Mouse (Mus musculus) gastrocnemius, adult 8-10 months (tissue): ENCODE results near the gene Lmo3. TPM values are rescaled to one million over a fixed set of nuclear protein-coding genes. Genes with fewer than 3 reads are reported as not detected.
A peak's percentile ranks its signal among the peaks of the same experiment; 100 is the strongest.

Experiments
- DNase-seq, 2 experiments: peaks; one replicate each; pipeline ENCODE4 v3.0.0; 2022; ENCODE audit warnings: low spot score in 2 of 2
- total RNA-seq, 4 experiments: library from RNA; stranded (reverse); gene quantifications; 2 replicates each; pipeline ENCODE4 v1.2.4; 2022

The Lmo3 gene
- under 1 TPM in 1 of 4 experiments, not detected in 3; 0.35 TPM for total RNA-seq

DNA sequence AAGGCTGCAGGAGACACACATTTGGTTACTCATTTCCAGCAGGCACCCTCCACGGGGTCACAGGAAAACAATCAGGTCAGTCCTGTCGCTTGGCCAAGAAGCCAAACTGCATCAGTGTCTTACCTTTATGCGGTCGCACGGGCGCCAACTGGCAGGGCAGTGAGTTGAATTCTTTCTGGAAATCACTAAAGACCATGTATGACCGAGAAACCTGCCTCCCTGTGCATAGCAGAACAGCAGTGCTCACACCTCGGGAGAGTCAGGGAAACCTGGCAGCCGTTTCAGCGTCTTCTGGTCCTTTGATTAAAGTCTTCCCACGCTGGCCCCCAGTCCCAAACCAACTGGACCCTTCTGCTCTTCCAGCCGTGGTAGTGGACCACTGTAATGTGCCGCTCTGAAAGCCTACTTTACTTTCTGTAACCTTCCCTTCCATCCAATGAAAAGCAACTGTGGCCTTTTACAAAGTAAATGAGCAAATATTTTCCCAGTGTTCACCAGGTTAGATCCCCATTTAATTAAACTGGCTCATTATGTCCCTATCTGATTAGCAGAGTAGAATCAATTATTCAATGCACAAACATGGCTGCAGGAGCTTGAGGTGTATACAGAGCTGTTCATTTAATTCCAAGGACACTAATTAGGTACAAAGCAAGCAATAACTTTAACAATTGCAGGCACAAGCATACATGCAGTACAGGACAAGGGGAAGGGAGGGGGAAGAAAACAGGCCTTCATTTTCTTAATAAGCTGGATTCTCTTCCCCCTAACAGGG lies at the start of gene Lmo3:
Lmo3 (minus strand) TSS at position 235 of the 772 bp plus-strand sequence.
- no peak for DNase-seq

DNA sequence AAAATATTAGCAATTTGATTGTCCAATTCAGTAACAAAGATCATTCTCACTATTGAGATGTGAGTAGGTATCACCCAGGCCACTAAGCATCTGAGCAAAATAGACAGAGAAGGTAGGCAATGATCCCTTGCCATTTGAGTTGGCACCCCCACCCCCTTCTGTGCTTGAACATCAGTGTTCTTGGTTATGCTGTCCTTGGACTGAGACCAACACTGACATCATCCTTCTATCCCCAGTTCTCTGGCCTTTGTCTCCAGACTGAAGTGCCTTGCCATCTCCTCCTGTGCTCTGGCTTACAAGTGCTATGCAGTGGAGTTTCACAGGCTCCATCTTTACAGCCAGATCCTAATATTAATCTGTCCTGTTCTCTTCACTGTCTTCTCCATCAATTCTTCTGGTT lies 39.0 kb upstream of the Lmo3 start:
- DNase-seq = no peak

DNA sequence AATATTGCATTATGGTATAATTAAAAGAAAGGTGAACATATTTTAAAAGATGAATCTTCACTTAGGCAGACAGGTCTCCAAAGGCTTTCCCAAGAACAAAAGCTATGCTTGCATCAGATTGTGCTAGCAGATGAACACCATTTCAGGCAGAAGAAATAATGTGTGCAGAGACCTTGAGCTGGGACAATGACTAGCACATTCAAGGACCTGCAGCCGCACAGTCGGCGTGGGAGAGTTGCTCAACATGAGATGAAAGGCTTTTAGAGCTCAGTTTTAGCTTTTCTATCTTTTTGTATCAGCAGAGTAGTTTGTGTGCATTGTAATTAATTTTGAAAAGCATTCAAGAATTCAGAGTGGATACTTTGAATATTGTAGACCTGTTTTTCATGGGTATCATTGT lies 36.6 kb upstream of the Lmo3 start:
- DNase-seq = no peak

DNA sequence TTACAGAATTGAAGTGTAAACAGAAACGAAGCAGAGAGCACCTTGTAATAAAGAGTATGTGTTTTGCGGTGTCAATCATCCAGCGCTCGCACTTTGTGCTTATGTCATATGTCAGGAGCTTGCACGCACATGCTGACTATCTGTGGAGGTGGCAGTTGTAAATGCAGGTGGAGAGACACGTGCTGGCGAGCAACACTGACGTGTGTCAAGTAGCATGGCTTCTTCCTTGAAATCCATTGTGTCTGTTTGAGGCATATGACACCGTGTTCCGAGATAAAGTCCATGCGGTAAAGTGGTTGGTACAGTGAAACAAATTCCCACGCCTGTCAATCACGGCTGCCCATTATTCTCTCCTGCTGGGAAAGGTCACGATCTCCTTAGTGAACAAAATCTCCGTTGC lies 15.2 kb upstream of the Lmo3 start:
- DNase-seq = no peak

DNA sequence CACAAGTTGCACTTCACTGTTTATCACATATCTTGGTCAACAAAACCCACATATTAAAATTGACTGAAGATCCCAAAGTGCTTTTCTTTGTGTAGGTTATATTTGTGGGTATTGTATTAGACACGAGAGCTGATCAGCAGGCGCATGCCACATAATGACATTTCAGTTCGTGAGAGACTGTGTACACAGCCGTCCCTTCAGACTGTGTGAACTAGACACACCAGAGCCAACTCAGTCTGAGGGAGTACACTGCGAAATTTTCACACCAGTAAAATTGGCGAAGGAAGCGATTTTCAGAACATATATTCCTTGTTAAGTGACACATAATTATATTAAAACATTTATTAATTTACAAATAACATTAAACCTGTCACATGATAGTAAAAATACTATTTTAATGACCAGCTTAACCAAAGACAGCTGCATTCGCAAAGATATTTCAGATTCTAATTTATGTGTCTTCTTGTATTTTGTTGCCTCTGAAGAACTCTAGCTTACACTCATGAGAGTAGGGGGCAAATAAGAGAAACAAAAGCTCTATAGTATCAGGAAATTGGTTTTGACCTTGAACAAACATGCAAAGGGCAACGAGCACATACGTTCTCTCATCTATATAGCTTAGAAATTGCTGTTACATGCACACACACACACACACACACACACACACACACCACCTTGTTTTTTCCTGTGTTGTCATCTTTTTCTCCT lies 14.4 kb upstream of the Lmo3 start:
- DNase-seq = no peak

DNA sequence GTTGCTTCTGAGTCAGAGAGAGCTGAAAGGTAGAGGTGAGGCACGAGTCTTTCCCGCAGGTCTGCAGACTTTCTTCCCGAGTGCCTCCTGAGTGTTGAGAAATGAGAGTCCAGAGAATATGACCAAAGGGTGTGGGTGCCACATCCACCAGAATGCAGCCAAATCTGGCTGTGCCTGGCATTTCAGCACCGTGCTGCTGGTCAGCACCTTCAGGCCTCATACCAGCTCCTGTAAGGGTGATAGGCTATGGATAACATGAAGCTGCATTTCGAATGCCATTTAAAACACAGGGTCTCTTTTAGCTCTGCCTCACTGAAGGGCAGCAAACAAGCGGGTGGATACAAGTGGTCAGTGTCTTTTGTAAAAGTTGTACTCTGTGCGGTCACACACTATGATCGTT lies 1.5 kb upstream of the Lmo3 start:
- DNase-seq = no peak

DNA sequence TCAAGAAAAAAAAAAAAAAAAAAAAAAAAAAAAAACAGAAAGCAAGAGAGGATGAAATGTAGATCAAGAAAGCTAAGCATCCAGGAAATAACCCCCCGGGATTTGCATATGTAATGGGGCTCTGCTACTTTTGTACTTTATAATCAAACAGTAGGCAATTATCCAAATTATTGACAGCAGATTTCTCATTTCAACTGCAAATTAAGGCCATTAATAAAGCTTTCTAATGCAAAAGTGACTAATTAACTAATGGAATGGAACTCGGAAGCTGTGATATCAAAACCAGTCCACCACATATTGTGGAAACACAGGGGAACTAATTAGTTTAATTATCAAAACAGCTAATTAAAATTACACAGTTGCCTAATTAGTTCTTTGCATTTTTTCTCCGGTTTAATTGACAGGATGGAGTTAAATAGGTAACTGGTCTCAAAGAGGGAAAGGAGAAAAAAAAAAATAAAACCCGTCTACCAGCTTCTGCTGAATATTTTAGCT lies 785 bp upstream of the Lmo3 start:
- DNase-seq = no peak

DNA sequence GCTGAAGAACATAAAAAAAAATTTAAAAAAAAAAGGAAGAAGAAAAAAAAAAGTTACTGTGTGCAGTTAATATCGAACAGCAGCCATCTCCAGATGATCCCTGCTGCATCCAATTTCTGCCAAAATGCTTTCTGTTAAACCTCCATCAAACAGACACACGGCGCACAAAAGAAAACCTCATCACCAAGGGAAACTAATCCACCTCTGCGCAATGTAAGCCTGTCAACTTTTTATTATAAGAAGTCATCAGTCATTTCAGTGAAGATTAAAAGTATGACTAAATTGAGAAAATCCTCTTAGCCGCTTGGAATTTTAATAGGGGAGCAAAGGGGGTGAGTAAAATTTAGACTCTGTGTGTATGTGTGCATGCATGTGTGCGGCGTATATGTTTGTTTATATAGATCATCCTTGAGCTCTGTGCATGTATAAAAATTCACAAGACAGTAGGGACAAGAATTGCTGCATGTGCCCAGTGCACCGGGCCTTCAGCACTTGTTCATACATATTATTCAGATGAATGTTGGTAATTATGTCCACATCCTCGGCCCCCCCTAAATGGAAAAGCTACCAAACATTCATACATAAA lies 1.2 kb downstream of the Lmo3 start:
- DNase-seq = no peak

DNA sequence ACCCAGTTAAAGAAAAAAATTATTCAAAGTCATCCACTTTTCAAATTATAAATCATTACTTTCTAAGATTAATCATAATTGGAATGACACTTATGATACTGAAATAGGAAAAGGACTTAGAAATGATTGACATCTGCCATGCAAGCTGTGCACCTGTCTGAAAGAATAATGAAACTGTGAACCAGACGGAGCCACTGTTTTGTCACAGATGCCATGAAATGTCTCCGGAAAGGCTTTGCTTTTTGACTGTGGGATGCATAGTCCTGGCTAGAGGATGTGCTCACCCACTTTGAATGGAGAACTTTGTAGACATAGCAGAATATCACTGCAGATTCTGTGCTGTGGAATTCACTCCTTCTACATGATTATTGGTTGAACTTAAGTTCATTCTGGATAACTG lies 18.4 kb downstream of the Lmo3 start:
- DNase-seq = no peak

DNA sequence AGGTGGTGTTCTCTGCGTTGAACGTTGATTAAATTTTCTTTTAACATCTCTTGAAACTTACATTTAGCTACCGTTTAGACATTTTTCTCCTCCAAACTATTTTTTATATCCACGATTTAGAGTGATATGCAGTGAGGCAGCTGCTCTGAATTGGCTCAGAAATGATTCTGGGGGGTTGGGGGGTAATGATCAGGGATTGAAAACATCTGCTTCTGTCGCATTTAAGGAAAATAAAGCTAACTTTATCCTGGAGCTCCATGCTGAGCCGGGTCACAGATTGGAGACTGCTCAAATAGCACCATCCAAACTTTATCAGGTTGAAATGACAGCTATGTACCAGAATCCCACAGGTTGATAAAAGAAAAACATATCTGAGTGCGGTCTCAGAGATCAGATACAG lies 29.6 kb downstream of the Lmo3 start:
- DNase-seq = no peak

DNA sequence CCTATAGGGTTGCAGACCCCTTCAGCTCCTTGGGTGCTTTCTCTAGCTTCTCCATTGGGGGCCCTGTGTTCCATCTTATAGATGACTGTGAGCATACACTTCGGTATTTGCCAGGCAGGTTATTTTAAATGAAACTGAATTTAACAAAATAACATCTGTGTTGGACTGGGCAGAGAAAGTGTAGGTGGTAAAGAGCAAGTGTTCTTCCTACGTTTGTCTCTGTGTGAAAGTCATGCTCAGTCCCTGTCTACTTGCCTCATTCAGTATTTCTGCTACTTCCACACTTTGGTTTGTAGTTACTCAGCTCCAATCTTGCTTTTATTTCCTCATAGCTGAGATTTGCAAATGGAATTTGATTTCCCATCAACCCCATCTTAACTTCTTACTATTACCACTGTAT lies 46.9 kb downstream of the Lmo3 start:
- no peak for DNase-seq

DNA sequence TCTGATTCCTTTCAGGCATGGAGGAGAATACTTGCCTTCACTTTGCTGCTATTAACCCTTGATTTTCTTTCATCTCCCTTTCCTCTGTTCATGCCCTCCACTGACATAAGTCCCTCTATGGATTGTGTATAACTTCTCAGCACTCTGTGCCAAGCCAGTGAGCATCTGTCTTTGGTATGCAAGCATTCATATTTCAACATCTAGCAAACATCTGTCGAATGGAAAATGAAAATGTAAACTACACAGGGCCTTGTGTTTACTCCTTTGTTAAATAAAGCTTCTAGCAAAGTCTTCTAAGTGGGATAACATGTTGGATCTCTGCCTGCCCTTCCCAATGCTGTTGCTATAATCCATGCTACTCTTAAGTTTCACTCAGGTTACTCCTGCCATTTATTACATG lies 75.1 kb downstream of the Lmo3 start:
- DNase-seq = no peak

DNA sequence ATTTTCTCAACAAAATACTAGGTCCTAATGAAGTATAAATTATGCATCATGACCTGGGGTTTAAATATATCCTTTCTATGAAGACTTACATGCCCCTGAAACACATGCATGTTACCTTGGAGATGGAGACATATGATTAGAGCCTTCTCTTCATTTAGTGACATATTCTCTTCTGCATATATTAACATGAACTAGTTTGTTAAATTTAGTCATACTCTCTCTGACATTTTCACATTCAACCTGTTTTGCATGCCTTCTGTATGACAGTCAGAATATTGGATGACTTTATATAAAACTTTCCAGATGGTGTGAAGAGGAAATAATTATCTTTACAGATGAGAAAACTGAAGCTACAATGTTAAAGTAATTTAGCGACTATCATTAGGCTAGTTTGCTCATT lies 77.8 kb downstream of the Lmo3 start:
- DNase-seq = no peak

DNA sequence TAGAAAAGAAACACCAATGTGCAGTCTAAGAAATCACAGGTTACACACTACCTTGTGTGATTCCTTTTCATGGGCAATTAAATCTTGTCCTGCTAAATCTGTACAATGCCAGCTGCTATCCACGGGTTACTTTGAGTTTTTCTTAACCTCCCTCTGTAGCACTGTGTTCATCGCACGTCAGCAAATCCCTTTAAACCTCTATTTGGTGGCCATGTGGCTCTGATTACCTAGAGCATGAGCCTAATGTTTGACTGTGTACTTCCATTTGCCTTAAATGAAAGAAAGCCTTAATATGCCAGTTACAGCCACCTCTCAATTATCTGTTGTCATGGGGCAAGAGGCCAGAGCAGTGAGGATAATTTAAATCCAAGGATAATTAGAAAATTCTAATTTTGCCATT lies 98.9 kb downstream of the Lmo3 start:
- no peak for DNase-seq

DNA sequence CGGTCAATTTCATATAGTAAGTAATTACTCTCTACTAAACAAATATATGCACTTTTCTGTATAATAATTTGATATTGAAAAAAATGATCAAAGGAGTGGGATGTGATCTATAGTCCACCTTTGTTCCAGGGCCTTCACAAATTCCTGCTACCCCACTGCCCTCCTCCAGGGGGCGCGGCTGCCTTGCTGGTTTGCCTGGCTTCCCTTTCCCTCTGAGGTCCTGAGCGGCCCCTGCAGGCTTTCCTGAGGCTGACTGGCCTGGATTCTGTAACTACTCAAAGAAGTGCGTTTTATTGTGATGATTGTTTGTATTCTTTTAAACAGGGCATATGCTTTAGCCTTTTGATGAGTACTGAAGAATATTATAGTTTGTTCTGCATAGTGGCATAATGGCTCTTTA lies 104.2 kb downstream of the Lmo3 start:
- peak in 1 of 2 experiments; percentile 2 for DNase-seq

DNA sequence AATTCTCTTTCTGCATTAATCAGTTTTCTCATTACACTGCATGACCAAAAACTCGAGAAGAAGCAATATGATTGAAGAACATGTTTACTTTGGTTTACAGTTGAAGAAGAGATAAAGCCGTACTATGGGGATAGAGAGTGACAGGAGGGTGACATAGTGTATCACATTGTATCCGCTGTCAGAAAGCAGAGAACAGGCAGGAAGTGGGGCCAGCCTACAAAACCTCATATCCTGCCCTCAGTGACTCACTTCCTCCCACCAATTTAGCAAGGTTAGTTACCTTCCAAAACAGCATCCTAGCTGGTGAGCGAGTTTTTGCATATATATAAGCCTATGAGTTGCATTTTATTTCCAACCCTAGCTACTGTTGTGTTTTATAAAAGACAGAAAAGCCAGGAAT lies 112.6 kb downstream of the Lmo3 start:
- DNase-seq = no peak

DNA sequence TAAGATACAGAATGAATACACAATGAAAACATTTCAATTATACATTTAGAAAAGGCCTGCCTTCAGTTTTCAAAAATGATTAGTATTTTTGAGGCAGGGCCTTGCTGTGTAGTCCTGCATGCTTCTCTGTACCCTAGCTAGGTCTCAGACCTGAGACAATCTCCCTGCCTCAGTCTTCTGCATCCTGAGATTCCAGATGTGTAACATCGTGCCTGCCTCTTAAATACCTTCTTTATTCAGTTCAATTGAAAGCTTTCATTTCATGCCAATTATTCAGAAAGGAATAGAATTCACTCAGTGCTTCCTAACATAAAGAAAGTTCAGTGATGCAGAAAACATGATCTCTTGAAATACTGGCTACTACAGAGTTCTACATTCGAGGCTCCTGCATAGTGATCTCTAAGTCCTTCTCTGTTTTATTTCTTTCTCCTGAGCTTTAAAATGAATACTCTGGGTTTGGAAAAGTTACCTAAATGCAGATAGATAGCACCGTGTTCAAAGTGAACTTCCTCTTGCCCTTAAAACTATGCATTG lies 137.2 kb downstream of the Lmo3 start:
- DNase-seq = no peak

DNA sequence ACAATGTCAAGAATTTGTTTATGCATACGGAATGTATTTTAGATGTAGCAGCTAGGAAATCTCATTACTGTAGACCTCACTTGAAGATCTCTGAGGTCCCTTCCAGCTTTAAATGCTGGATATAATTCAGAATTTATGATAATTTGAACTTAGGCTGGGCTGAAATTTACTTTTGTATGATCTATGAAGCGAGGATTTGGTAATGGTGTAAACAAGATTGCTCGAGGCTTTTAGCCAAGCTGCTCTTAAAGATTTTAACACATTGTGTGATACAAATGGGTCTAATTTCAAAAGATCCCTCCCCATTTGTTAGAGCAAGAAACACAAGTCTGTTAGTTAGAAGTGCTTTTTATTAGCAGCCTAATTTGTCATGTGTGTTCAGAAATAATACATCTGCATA lies 144.4 kb downstream of the Lmo3 start:
- DNase-seq = no peak

DNA sequence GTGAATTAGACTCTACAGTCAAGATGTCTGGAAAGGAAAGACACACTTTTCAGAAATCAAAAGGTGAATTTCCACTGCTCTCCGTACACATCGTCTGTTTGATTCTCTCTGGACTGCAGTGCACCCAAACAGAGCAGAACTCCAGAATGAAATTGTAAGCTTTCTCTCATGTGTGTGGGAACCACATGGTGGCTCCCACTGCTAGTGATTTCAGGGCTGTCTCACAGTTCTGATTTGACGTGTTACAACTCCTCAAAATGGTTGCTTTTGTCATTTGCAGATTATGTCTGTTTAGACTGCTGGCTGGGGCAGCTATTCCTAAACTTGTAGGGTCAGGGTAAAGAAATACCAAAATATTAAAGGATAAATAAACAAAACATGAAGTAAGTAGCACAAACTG lies 145.0 kb downstream of the Lmo3 start:
- DNase-seq = no peak

DNA sequence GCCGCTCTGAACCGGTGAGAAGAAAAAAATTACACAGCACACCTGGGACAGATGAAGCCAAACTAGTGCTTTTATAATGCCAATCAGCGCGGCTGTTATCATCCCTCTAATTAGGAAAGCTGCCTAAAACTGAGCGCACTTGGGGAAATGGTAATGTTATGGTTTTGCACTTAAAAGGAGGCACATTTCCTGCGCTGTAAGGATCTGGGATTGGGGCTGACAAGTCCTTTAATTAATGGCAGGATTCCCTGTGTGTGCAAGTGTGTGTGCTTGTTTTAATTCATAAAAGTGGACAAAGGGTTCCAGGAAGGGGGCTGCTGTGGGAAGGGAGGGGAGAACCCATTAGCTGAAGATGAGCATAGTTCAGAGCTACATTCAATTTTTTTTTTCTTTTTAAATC lies 154.4 kb downstream of the Lmo3 start:
- no peak for DNase-seq

DNA sequence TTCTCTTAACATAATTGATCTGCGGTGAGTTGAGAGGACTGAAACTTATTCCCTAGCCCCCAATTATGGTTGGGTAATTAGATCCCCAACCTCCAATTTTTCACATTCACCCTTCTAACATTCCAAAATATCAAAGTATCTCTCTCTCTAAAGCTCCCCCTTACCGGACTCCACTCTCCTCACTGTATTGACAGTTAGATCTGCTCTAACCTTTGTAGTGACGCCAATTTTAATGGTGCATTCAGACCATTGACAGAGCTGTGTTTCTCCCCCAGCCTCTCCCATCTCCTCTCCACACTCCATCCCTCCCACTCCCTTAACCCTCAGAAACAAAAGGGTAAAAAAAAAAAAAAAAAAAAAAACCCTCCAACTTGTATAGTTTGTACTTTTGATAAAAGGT lies 154.9 kb downstream of the Lmo3 start:
- no peak for DNase-seq

DNA sequence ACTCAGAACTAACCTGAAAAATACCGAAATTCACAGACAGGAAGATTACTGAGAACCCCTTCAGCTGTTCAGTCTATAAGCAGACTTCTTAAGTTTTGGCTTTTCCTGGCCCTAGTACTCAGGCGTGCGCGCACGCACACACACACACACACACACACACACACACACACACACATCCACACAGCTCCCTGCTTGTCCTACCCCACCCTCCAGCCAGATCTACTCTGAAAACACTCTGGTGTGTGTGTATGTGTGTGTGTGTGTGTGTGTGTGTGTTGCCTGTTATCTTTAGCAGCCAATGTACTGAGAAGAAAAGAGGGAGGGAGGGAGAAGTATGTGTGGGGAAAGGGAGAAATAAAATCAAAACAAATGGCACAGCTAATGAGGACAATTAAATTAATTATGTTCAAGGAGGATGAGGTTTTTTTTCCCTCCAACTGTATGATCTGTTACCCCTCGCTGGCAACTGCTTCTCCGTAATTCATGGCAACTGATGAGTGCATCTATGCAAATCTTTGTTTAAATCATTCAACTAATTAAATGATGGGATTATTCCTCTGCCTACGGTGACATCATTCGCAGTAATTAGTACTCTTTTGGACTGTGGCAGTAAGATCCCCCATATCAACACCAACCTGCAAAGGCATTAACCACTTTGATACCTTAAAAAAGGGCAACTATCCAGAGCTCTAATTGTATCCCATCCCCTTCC lies 157.1 kb downstream of the Lmo3 start:
- DNase-seq = no peak
